Mouse (Mus musculus): ENCODE data around the gene Rnf227.

DNA sequence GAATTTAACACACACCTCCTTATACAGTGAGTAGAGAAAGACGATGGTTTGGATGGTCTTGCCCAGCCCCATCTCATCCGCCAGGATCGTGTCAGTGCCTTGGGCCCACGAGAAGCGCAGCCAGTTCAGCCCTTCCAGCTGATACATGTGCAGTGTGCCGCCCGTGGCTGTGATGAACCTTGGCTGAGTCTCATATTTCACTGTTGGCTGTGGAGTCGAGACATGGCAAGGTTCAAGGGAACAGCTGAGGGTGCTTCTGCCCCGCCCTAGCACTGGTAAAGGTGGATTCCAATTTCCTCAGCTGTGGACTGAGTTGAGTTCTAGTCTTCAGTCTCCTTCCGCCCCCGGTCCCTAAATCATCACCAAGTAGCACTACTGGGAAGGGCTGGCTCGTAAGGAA, 17.4 kb downstream of the Rnf227 start:
- TF ChIP-seq CTCF (IDR thresholded peaks at IDR 0.05; ENCODE audit: borderline replicate concordance, extremely low read depth, insufficient read depth, insufficient read length), result no peak
- TF ChIP-seq POLR2A (IDR thresholded peaks at IDR 0.05; ENCODE audit: borderline replicate concordance, extremely low read depth, insufficient read depth, insufficient read length, poor library complexity, severe bottlenecking), result no peak
